Mouse (Mus musculus): Measurements from ENCODE around the gene Arnt. TPM values are rescaled to one million over a fixed set of nuclear protein-coding genes. Genes with fewer than 3 reads are reported as not detected.

Arnt gene
- total RNA-seq (2014; rRNA removed) (23.6 and 24.3 TPM in 2 replicates), polyA plus RNA-seq (2012; rRNA removed) (14.2 and 20.8 TPM in 2 replicates)

DNA sequence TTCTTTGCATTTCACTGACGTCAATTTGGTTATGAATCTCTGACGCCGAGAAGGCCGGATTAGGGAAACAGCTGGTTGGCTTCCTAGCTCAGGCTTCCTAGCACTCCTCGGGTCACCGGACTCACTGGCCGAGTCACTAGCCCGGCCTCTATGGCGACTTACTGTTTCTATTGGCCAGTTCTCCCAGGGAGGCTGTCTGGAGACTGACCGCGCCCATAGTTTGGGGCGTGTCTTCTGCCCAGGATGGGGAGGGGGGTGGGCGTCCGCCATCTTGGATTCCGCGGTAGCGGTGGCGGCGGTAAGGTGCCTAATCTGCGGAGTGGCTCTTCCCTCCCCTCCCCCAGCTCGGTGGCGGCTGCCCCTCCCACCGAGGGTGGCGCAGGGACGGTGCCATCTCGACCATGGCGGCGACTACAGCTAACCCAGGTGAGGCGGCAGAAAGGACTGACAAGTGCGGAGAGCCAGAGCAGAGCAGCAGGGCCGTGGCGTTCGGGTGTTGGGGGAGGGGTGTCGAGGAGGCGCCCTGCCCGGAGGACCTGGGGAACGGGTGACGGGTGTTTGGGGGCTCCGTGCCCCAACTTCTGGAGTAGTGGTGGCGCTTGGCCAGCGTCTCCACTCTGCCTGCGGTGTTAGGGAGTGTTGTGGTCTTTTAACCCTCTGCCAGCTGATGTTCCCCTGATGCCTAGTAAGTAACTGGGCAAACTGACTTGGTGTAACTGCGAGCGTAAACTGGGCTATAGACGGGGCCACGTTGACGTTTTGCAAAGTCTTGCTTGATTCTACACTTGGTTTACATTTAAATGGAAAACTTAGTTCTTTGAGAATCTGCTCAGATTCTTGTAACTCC is at the start of gene Arnt:
TSS of gene Arnt (plus strand) at position 253 of the 847 bp plus-strand sequence.
- H3K36me3 ChIP-seq (ENCODE audit: control insufficient read depth, insufficient read depth, low read length), result peaks cover 15% of the 10 kb centered on the region
- 0 out of 2 replicates have a peak, but pooled peaks have one; percentile 3 for TF ChIP-seq CTCF (IDR thresholded peaks at IDR 0.05; ENCODE audit: low read depth, low read length)
- TF ChIP-seq POLR2A (IDR thresholded peaks at IDR 0.05; ENCODE audit: extremely low read depth, insufficient read depth, low read length), result peak; percentile 88
- peak; percentile 98 for DNase-seq (ENCODE audit: extremely low read depth, low read depth, low spot score)
- H3K4me1 ChIP-seq (ENCODE audit: control insufficient read depth, insufficient read depth, low read length), result peaks cover 17% of the 10 kb centered on the region
- H3K4me3 ChIP-seq (ENCODE audit: insufficient read depth, low read depth, low read length), result peak within 1 kb of the TSS; percentile 99
- H3K27me3 ChIP-seq (ENCODE audit: control insufficient read depth, insufficient read depth, low read length), result no peaks in the 10 kb centered on the region
- peaks cover 32% of the 10 kb centered on the region for H3K79me2 ChIP-seq (ENCODE audit: control insufficient read depth, insufficient read depth, low read length)
- H3K27ac ChIP-seq (replicated peaks; ENCODE audit: insufficient read depth, low read depth, low read length), result peak within 1 kb of the TSS; percentile 100
- WGBS, result under 1% methylated on average over 47 of the region's 47 CpGs
- peak within 1 kb of the TSS; percentile 99 for H3K9ac ChIP-seq (ENCODE audit: low read depth, low read length)

DNA sequence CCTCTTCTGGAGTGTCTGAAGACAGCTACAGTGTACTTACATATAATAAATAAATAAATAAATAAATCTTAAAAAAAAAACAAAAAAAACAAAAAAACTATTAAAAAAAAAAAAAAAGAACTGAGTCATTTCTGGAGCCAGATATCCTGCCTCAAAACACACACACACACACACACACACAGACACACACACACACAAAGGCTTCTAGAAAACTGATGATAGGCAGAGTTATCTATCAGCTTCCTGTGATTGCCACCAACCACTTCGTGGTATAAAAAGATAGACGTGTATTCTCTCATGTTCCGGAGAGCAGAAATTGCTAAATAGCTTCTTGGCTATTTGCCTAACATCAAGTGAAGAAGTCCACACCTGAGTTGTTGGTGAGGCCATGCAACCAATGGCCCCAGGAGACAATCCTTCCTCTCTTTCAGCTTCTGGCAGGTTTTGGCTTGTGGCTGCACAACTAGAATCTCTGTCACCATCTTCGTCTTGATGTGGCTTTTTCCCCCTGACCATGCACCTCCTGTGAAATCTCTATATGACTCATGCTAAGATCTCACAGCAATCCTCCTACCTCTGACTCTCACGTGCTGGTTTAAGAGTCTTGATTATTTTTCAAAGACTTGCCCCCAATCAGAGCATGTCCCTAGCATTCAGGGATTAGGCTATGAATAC is 48.6 kb upstream of the Arnt start:
- H3K4me1 ChIP-seq (ENCODE audit: control insufficient read depth, insufficient read depth, low read length), result no peaks in the 10 kb centered on the region
- DNase-seq (ENCODE audit: extremely low read depth, low read depth, low spot score), result no peak
- H3K36me3 ChIP-seq (ENCODE audit: control insufficient read depth, insufficient read depth, low read length), result no peaks in the 10 kb centered on the region
- no peak overlapping the region for H3K4me3 ChIP-seq (ENCODE audit: insufficient read depth, low read depth, low read length)
- no peaks in the 10 kb centered on the region for H3K27me3 ChIP-seq (ENCODE audit: control insufficient read depth, insufficient read depth, low read length)
- 67% methylated on average over 5 of the region's 5 CpGs for whole genome bisulfite sequencing
- no peak overlapping the region for H3K9ac ChIP-seq (ENCODE audit: low read depth, low read length)
- H3K27ac ChIP-seq (replicated peaks; ENCODE audit: insufficient read depth, low read depth, low read length), result no peak overlapping the region
- H3K79me2 ChIP-seq (ENCODE audit: control insufficient read depth, insufficient read depth, low read length), result no peaks in the 10 kb centered on the region
- TF ChIP-seq POLR2A (IDR thresholded peaks at IDR 0.05; ENCODE audit: extremely low read depth, insufficient read depth, low read length), result no peak
- no peak for TF ChIP-seq CTCF (IDR thresholded peaks at IDR 0.05; ENCODE audit: low read depth, low read length)

DNA sequence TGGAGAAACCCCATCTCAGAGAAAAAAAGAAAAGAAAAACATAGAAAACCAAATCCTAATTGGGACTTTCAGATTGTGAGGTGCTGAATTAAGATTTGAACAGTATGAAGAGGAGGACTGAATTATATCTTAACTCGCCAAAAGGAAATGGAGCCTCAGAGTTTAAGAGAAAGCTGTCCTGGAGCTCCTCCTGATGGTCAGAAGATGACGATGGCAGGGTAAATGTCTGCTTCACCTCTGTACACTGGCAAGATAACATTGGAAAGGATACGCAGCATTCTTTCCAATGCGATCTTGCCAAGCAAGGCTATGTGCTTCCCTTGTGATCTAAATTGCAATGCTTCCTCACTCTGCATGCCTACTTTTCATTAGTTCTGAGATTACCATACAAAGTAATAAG is 39.8 kb upstream of the Arnt start:
- DNase-seq (ENCODE audit: extremely low read depth, low read depth, low spot score), result peak; percentile 64

DNA sequence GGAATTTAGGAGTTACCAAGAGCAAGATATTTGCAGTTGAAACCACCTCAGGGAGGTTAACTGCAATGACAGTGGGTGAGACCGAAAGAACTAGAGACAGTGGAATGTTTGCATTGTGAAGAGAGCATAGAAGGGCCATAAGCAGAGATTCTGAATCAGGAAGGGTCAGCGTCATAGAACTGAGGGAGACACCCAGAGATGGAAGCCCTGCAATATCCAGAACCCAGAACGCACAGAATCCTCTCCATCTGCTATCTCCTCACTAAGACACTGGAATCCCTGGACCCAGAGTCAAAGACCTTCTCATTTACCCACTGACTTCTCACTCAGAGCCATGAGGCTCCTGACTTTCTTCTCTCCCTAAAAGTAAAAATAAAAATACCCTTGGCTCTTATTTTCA is 31.4 kb upstream of the Arnt start, which contains the start of gene 4930558C23Rik:
TSS of gene 4930558C23Rik (minus strand) at position 101 of the 400 bp plus-strand sequence.
- Histone ChIP-seq H3K4me3 (ENCODE audit: insufficient read depth, low read depth, low read length) (no peak within 1 kb of the TSS), H3K9ac (ENCODE audit: low read depth, low read length) (no peak within 1 kb of the TSS), H3K4me1 (ENCODE audit: control insufficient read depth, insufficient read depth, low read length) (no peaks in the 10 kb centered on the region), H3K27me3 (ENCODE audit: control insufficient read depth, insufficient read depth, low read length) (no peaks in the 10 kb centered on the region), H3K79me2 (ENCODE audit: control insufficient read depth, insufficient read depth, low read length) (no peaks in the 10 kb centered on the region), H3K36me3 (ENCODE audit: control insufficient read depth, insufficient read depth, low read length) (no peaks in the 10 kb centered on the region), H3K27ac (replicated peaks; ENCODE audit: insufficient read depth, low read depth, low read length) (no peak within 1 kb of the TSS)
- 95% methylated on average over 3 of the region's 3 CpGs for WGBS
- DNase-seq (ENCODE audit: extremely low read depth, low read depth, low spot score), result no peak
- TF ChIP-seq POLR2A (IDR thresholded peaks at IDR 0.05; ENCODE audit: extremely low read depth, insufficient read depth, low read length) (no peak), CTCF (IDR thresholded peaks at IDR 0.05; ENCODE audit: low read depth, low read length) (no peak)

More for the DNA sequence above, 39.8 kb upstream of the Arnt start:
- H3K27ac ChIP-seq (replicated peaks; ENCODE audit: insufficient read depth, low read depth, low read length), result no peak overlapping the region
- H3K4me3 ChIP-seq (ENCODE audit: insufficient read depth, low read depth, low read length), result no peak overlapping the region
- 62% methylated on average over 4 of the region's 4 CpGs for WGBS
- H3K4me1 ChIP-seq (ENCODE audit: control insufficient read depth, insufficient read depth, low read length), result no peaks in the 10 kb centered on the region
- no peaks in the 10 kb centered on the region for H3K27me3 ChIP-seq (ENCODE audit: control insufficient read depth, insufficient read depth, low read length)
- TF ChIP-seq CTCF (IDR thresholded peaks at IDR 0.05; ENCODE audit: low read depth, low read length) (peak; percentile 46), POLR2A (IDR thresholded peaks at IDR 0.05; ENCODE audit: extremely low read depth, insufficient read depth, low read length) (no peak)
- no peaks in the 10 kb centered on the region for H3K79me2 ChIP-seq (ENCODE audit: control insufficient read depth, insufficient read depth, low read length)
- H3K36me3 ChIP-seq (ENCODE audit: control insufficient read depth, insufficient read depth, low read length), result no peaks in the 10 kb centered on the region
- H3K9ac ChIP-seq (ENCODE audit: low read depth, low read length), result no peak overlapping the region

DNA sequence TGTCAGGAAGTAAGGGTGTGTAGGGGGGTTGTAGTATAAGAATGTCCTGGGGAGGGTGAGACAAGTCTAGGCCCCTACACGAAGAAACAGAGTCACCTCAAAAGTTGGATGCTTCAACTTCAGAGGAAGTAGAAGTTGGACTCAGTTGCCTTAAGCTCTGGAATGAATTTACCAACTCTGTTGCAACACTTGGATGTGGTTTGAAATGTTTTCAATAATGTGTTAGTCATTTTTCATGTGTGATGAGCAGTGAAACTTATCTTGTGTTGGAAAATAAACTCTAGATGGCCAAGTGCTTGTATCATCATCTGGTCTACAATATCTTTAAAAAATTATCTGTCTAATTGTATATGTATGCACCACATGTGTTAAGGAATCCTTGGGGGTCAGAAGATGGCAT is 26.5 kb upstream of the Arnt start:
- Histone ChIP-seq H3K27me3 (ENCODE audit: control insufficient read depth, insufficient read depth, low read length) (no peaks in the 10 kb centered on the region), H3K4me1 (ENCODE audit: control insufficient read depth, insufficient read depth, low read length) (no peaks in the 10 kb centered on the region), H3K9ac (ENCODE audit: low read depth, low read length) (no peak overlapping the region), H3K79me2 (ENCODE audit: control insufficient read depth, insufficient read depth, low read length) (no peaks in the 10 kb centered on the region), H3K27ac (replicated peaks; ENCODE audit: insufficient read depth, low read depth, low read length) (no peak overlapping the region), H3K36me3 (ENCODE audit: control insufficient read depth, insufficient read depth, low read length) (no peaks in the 10 kb centered on the region), H3K4me3 (ENCODE audit: insufficient read depth, low read depth, low read length) (no peak overlapping the region)
- TF ChIP-seq CTCF (IDR thresholded peaks at IDR 0.05; ENCODE audit: low read depth, low read length), result no peak
- no peak for TF ChIP-seq POLR2A (IDR thresholded peaks at IDR 0.05; ENCODE audit: extremely low read depth, insufficient read depth, low read length)
- 62% methylated on average over 1 of the region's 1 CpGs for WGBS
- DNase-seq (ENCODE audit: extremely low read depth, low read depth, low spot score), result no peak

All from liver, adult 2 months (tissue).